Mouse (Mus musculus) liver, embryonic 14.5 days (tissue): Measurements from ENCODE around the gene Tmem219.

Experiments
- CTCF ChIP-seq: IDR thresholded peaks from 2 replicates; pipeline ENCODE4 v1.5.1; 2016; ENCODE audit warnings: antibody characterized with exemption, low read depth, control low read depth
- EP300 ChIP-seq: IDR thresholded peaks from 2 replicates; pipeline ENCODE4 v1.6.1; 2016; ENCODE audit warnings: antibody characterized with exemption, low read depth

DNA sequence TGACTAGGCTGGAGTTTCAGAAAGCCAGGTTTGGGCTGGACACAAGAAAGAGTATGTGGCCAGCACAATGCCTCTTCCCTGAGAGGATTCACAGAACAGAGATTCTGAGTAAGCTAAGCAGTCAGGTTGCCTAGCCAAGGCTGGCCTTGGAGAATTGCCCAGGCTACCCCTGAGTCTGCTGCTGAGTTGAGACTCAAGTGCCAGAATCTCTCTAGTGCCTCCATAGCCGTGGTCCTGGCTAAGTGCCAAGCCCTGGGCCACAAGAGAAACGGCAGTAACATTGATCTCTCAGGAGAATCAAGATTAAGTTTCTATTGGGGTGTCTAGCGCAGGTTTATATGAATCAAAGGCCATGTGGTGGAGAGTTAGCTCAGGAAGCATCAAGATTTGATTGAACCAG is 42.9 kb upstream of the Tmem219 start:
- no peak for TF ChIP-seq CTCF
- no peak for TF ChIP-seq EP300
